In genomic region chr17:83846301-83847021, GRCm38 (mm10) we compare ENCODE assay signal across 14 mouse cellular contexts. TPM values are rescaled to one million over a fixed set of nuclear protein-coding genes. Genes with fewer than 3 reads are reported as not detected.
A peak's percentile ranks its signal among the peaks of the same experiment; 100 is the strongest.
DNase-seq lines count a peak whose midpoint lies in the region; ATAC-seq and TF ChIP-seq lines count a peak whose summit lies in the region.
"Had no signal": no experiment of that assay in that cellular context is flagged by ENCODE, and none has a peak within 500 bp of the region (broad histone marks: within the 10 kb centered on the region; RNA-seq: fewer than 3 reads in every experiment).

No protein-coding gene starts in this region.

- H3K4me3 ChIP-seq in kidney, adult 2 months (ENCODE audit: insufficient read depth, low read depth, low read length): peak overlapping the region; percentile 58
- no peak overlapping the region for H3K4me3 ChIP-seq in kidney, embryonic 16.5 days (ENCODE audit: low read length)
- H3K4me3 ChIP-seq in liver, embryonic 12.5 days: no peak overlapping the region; the same call in 1 of the 2 replicates
- peak overlapping the region; percentile 51 for H3K4me3 ChIP-seq in small intestine, adult 2 months (ENCODE audit: low read depth, low read length)
- no peak overlapping the region for H3K4me3 ChIP-seq in embryonic facial prominence, embryonic 10.5 days
- H3K4me3 ChIP-seq: left cerebral cortex, adult 2 months; midbrain, embryonic 10.5 days had no signal

- TF ChIP-seq POLR2A in kidney, adult 2 months (IDR thresholded peaks at IDR 0.05; ENCODE audit: low read depth, low read length): peak; percentile 28
- no peak for TF ChIP-seq POLR2A in small intestine, adult 2 months (IDR thresholded peaks at IDR 0.05; ENCODE audit: low read depth, low read length)

- peak overlapping the region; percentile 88 for H3K27ac ChIP-seq in kidney, adult 2 months (ENCODE audit: insufficient read depth, low read depth, low read length)
- H3K27ac ChIP-seq in kidney, embryonic 16.5 days (ENCODE audit: low read length): no peak overlapping the region
- H3K27ac ChIP-seq in liver, embryonic 12.5 days: peak overlapping the region; percentile 64
- H3K27ac ChIP-seq in small intestine, adult 2 months (ENCODE audit: insufficient read depth, low read depth, low read length): peak overlapping the region; percentile 51; the same call in 1 of the 2 replicates
- no peak overlapping the region for H3K27ac ChIP-seq in embryonic facial prominence, embryonic 10.5 days (replicated peaks)
- H3K27ac ChIP-seq: left cerebral cortex, adult 2 months; midbrain, embryonic 10.5 days had no signal

- H3K9ac ChIP-seq in kidney, embryonic 16.5 days (replicated peaks; ENCODE audit: low read length): no peak overlapping the region
- H3K9ac ChIP-seq in liver, embryonic 12.5 days: peak overlapping the region; percentile 10; the same call in 1 of the 2 replicates

- H3K4me2 ChIP-seq in kidney, embryonic 16.5 days (replicated peaks; ENCODE audit: low read depth, low read length): no peak overlapping the region
- peak overlapping the region; percentile 27 for H3K4me2 ChIP-seq in liver, embryonic 12.5 days

- TF ChIP-seq CTCF in kidney, adult 2 months (conservative IDR thresholded peaks at IDR 0.05; ENCODE audit: insufficient read depth, insufficient read length, low read depth, low read length): no peak
- TF ChIP-seq CTCF in small intestine, adult 2 months (IDR thresholded peaks at IDR 0.05; ENCODE audit: extremely low read depth, insufficient read length, insufficient replicate concordance, low read depth, low read length): no peak

- DNase-seq in kidney, adult 2 months: peak; percentile 95
- peak; percentile 80 for DNase-seq in MEL-GATA-1-ER (ENCODE audit: extremely low read depth, low read depth)
- no peak for DNase-seq in retina, embryonic 14.5 days (ENCODE audit: low spot score)
- no peak for DNase-seq in embryonic facial prominence, embryonic 10.5 days (ENCODE audit: low spot score)
- DNase-seq in frontal cortex, postnatal 36 days (ENCODE audit: low spot score in 2 of 2): no peak
- DNase-seq: adrenal gland, adult 2 months; cerebellum, postnatal 14 days had no signal

- H3K36me3 ChIP-seq in kidney, adult 2 months (ENCODE audit: control insufficient read depth, insufficient read depth, low read length): no peaks in the 10 kb centered on the region
- H3K36me3 ChIP-seq in kidney, embryonic 16.5 days (ENCODE audit: insufficient read depth, low read length): no peaks in the 10 kb centered on the region
- H3K36me3 ChIP-seq in liver, embryonic 12.5 days: no peaks in the 10 kb centered on the region
- no peaks in the 10 kb centered on the region for H3K36me3 ChIP-seq in small intestine, adult 2 months (ENCODE audit: control insufficient read depth, insufficient read depth, low read length)
- H3K36me3 ChIP-seq in embryonic facial prominence, embryonic 10.5 days (replicated peaks): no peaks in the 10 kb centered on the region
- H3K36me3 ChIP-seq: midbrain, embryonic 10.5 days had no signal

- ATAC-seq in kidney, embryonic 16.5 days (ENCODE audit: low FRiP score, low TSS enrichment): no peak
- ATAC-seq in liver, embryonic 12.5 days: no peak; the same call in 1 of the 2 replicates
- ATAC-seq: hindbrain, embryonic 16.5 days had no signal

- H3K4me1 ChIP-seq in kidney, adult 2 months (ENCODE audit: control insufficient read depth, insufficient read depth, low read length): peaks cover 3% of the 10 kb centered on the region; the same call in 1 of the 2 replicates
- H3K4me1 ChIP-seq in kidney, embryonic 16.5 days (ENCODE audit: insufficient read depth, low read length): no peaks in the 10 kb centered on the region
- peaks cover 58% of the 10 kb centered on the region for H3K4me1 ChIP-seq in liver, embryonic 12.5 days
- peaks cover 16% of the 10 kb centered on the region; the same call in 1 of the 2 replicates for H3K4me1 ChIP-seq in small intestine, adult 2 months (ENCODE audit: control insufficient read depth, insufficient read depth, insufficient read length, low read length)
- peaks cover 26% of the 10 kb centered on the region for H3K4me1 ChIP-seq in embryonic facial prominence, embryonic 10.5 days

- no peaks in the 10 kb centered on the region for H3K9me3 ChIP-seq in kidney, embryonic 16.5 days (ENCODE audit: low read length)
- H3K9me3 ChIP-seq in liver, embryonic 12.5 days (replicated peaks): no peaks in the 10 kb centered on the region
- H3K9me3 ChIP-seq in embryonic facial prominence, embryonic 10.5 days: no peaks in the 10 kb centered on the region
- H3K9me3 ChIP-seq: midbrain, embryonic 10.5 days had no signal

- 52% methylated on average over 21 of the region's 21 CpGs for WGBS in kidney, adult 2 months
- WGBS in kidney, embryonic 16.5 days: 80% methylated on average over 21 of the region's 21 CpGs
- 54% methylated on average over 21 of the region's 21 CpGs for WGBS in liver, embryonic 12.5 days (ENCODE audit: insufficient replicate concordance)
- whole genome bisulfite sequencing in small intestine, adult 2 months: 75% methylated on average over 21 of the region's 21 CpGs
- WGBS in embryonic facial prominence, embryonic 10.5 days: 83% methylated on average over 21 of the region's 21 CpGs

- no peaks in the 10 kb centered on the region for H3K27me3 ChIP-seq in kidney, adult 2 months (replicated peaks; ENCODE audit: control insufficient read depth, insufficient read depth, low read length)
- no peaks in the 10 kb centered on the region for H3K27me3 ChIP-seq in kidney, embryonic 16.5 days (ENCODE audit: insufficient read depth, low read length)
- no peaks in the 10 kb centered on the region for H3K27me3 ChIP-seq in liver, embryonic 12.5 days (replicated peaks)
- no peaks in the 10 kb centered on the region for H3K27me3 ChIP-seq in small intestine, adult 2 months (ENCODE audit: control insufficient read depth, insufficient read depth, low read length)
- H3K27me3 ChIP-seq in embryonic facial prominence, embryonic 10.5 days (replicated peaks; ENCODE audit: low read depth, poor library complexity, severe bottlenecking): no peaks in the 10 kb centered on the region

RNA-seq across cellular contexts. Expression of gene Haao, which starts 1.3 kb away (rescaled TPM):
- polyA plus RNA-seq in kidney, adult 2 months (2012; rRNA removed): 201 and 213 TPM in 2 replicates
- polyA plus RNA-seq in kidney, embryonic 16.5 days (2015; fragmentation: Nextera tagmentation; extraction: Ambion mirVana): 2.9 and 3.4 TPM in 2 replicates
- polyA plus RNA-seq in liver, embryonic 12.5 days (2016; fragmentation: Nextera tagmentation; extraction: Ambion mirVana): 7.1 and 7.7 TPM in 2 replicates
- polyA plus RNA-seq in small intestine, adult 2 months (2012; rRNA removed): 2.7 and 5.8 TPM in 2 replicates
- polyA plus RNA-seq in embryonic facial prominence, embryonic 10.5 days (2016; fragmentation: Nextera tagmentation; extraction: Ambion mirVana): not detected in 2 replicates
- polyA plus RNA-seq: forebrain, embryonic 11.5 days had no signal

Comparison
In these comparisons a context has a peak if more than half of its experiments do, and no peak if none do; other contexts are left out.
1. H3K27ac ChIP-seq: peak in kidney, adult 2 months (single experiment), liver, embryonic 12.5 days (single experiment) and small intestine, adult 2 months (single experiment); none in kidney, embryonic 16.5 days (single experiment) and embryonic facial prominence, embryonic 10.5 days (single experiment).
2. H3K4me3 ChIP-seq: peak in kidney, adult 2 months (single experiment) and small intestine, adult 2 months (single experiment); none in kidney, embryonic 16.5 days (single experiment), liver, embryonic 12.5 days (single experiment) and embryonic facial prominence, embryonic 10.5 days (single experiment).
3. RNA of gene Haao, which starts 1.3 kb away (polyA plus RNA-seq): 201 to 213 TPM in kidney, adult 2 months; 7.1 to 7.7 TPM in liver, embryonic 12.5 days, 2.7 to 5.8 TPM in small intestine, adult 2 months, 2.9 to 3.4 TPM in kidney, embryonic 16.5 days and not detected in embryonic facial prominence, embryonic 10.5 days; every median in the first group is over 10 times any median in the second.
4. DNase-seq: peak in kidney, adult 2 months (single experiment) and MEL-GATA-1-ER (single experiment); none in retina, embryonic 14.5 days (single experiment), embryonic facial prominence, embryonic 10.5 days (single experiment) and frontal cortex, postnatal 36 days (0 of 2).